Mouse (Mus musculus) liver, embryonic 13.5 days (tissue): ENCODE measurements around the gene Gm45140. TPM values are rescaled to one million over a fixed set of nuclear protein-coding genes. Genes with fewer than 3 reads are reported as not detected.
A peak's percentile ranks its signal among the peaks of the same experiment; 100 is the strongest.

Experiments
- ATAC-seq: fragments of 200-750 bp; cut with Nextera tagmentation; 2 replicates; pipeline ENCODE4 v1.8.0; 2017; ENCODE audit warnings: low read depth, mild to moderate bottlenecking, moderate number of reproducible peaks, moderate library complexity
- DNase-seq: peaks from one replicate; pipeline ENCODE4 v3.0.0; 2022
- H3K27ac ChIP-seq: fragments of 300-500 bp; sonication (generic); 2 replicates; pipeline ENCODE4 v1.5.1; 2015; ENCODE audit warnings: moderate library complexity, mild to moderate bottlenecking, inconsistent platforms
- H3K27me3 ChIP-seq: fragments of 300-500 bp; sonication (generic); 2 replicates; pipeline ENCODE4 v1.6.1; 2015; ENCODE audit warnings: mild to moderate bottlenecking, inconsistent platforms
- H3K36me3 ChIP-seq: fragments of 300-500 bp; sonication (generic); 2 replicates; pipeline ENCODE4 v1.6.1; 2015; ENCODE audit warnings: mild to moderate bottlenecking, inconsistent platforms
- H3K4me1 ChIP-seq: fragments of 300-500 bp; sonication (generic); replicated peaks from 2 replicates; pipeline ENCODE4 v1.6.1; 2015; ENCODE audit warnings: inconsistent platforms
- H3K4me2 ChIP-seq: fragments of 300-500 bp; sonication (generic); 2 replicates; pipeline ENCODE4 v1.6.1; 2015; ENCODE audit warnings: inconsistent platforms, mild to moderate bottlenecking, moderate library complexity
- H3K4me3 ChIP-seq: fragments of 300-500 bp; sonication (generic); replicated peaks from 2 replicates; pipeline ENCODE4 v1.5.1; 2015; ENCODE audit warnings: mild to moderate bottlenecking, inconsistent platforms
- H3K9ac ChIP-seq: fragments of 300-500 bp; sonication (generic); 2 replicates; pipeline ENCODE4 v1.6.1; 2015; ENCODE audit warnings: mild to moderate bottlenecking, inconsistent platforms
- H3K9me3 ChIP-seq: fragments of 300-500 bp; sonication (generic); replicated peaks from 2 replicates; pipeline ENCODE4 v1.6.1; 2016; ENCODE audit warnings: inconsistent platforms
- WGBS: fragments of 180-500 bp; shearing (Covaris S2); methylation state at CpG from one replicate; pipeline ENCODE4 v1.1.7; 2015; ENCODE audit not compliant: insufficient replicate concordance; 5-methylcytosine and 5-hydroxymethylcytosine counted together
- polyA plus RNA-seq: library from polyadenylated mRNA; unstranded; fragments of >200 nt; fragmentation: Nextera tagmentation; extraction: Ambion mirVana; gene quantifications from 2 replicates; pipeline ENCODE4 v1.2.1, GENCODE M21; 2015

Gene Gm45140
- polyA plus RNA-seq, 1 experiment from 2014 or later = 3.5 TPM

DNA sequence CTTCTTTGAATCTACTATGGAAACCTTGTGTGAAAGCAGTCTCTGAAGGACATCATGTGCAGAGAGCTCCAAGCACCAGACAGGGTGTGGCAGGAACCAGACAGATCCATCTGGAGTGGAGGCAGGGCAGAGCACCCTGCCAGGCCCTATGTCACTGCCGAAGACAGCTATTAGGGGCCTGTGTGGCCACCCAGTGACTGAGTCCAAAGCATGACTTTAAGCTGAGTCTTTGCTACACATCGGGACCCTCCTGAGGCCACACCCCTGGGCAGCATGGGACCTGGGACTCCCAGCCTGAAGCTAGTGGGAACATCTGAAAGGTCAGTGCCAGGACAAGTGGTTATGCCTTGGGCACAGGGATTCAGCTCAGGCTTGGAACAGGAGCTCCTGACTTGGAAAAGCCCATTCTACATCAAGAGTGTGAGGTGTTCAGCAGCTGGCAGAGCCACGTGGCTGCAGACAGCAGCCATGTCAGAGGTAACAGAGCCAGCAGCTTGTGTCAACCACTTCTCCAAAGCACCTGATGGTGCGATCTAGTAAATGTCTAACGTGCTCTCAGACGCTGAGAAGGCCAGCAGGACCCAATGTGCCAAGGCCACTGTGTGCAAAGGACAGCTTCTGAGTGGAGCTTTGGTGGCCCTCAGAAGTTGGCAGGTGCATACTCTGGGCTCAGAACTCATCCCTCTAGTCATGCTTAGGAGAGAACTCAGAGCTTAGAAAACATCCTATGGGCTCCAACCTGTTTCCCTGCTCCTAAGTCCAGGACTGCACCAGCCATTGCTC lies 48.3 kb downstream of the Gm45140 start:
- no peak overlapping the region for H3K4me3 ChIP-seq
- WGBS = 61% methylated on average over 6 of the region's 6 CpGs
- no peaks in the 10 kb centered on the region for H3K27me3 ChIP-seq
- no peak overlapping the region for H3K4me2 ChIP-seq
- peak overlapping the region; percentile 33; the same call in 1 of the 2 replicates for H3K9ac ChIP-seq
- DNase-seq = no peak
- peaks cover 36% of the 10 kb centered on the region for H3K36me3 ChIP-seq
- H3K4me1 ChIP-seq = peaks cover 67% of the 10 kb centered on the region
- H3K27ac ChIP-seq = peak overlapping the region; percentile 99
- no peaks in the 10 kb centered on the region for H3K9me3 ChIP-seq
- no peak for ATAC-seq

DNA sequence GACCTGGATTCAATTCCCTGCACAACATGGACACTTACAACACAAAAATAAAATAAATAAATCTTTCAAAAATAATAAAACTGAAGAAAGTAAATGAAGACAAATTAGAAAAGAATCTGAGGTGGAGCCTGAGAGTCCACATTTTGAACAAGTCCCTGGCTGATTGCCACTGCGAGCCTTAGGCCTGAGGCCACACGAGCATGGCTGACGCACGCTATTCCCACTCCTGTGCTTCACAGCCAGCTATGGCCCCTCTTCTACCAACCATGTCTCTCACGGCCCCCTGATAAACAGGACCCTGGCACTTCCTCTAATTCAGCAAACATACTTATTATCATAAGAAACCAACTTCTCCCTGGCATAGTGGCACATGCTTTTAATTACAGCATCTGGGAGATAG lies 49.0 kb downstream of the Gm45140 start:
- Histone ChIP-seq H3K4me2 (no peak overlapping the region), H3K27ac (peak overlapping the region; percentile 99), H3K4me3 (no peak overlapping the region), H3K9me3 (no peaks in the 10 kb centered on the region), H3K36me3 (peaks cover 29% of the 10 kb centered on the region), H3K27me3 (no peaks in the 10 kb centered on the region), H3K4me1 (peaks cover 60% of the 10 kb centered on the region), H3K9ac (no peak overlapping the region; the same call in 1 of the 2 replicates)
- DNase-seq = no peak
- 75% methylated on average over 5 of the region's 5 CpGs for WGBS
- ATAC-seq = no peak

DNA sequence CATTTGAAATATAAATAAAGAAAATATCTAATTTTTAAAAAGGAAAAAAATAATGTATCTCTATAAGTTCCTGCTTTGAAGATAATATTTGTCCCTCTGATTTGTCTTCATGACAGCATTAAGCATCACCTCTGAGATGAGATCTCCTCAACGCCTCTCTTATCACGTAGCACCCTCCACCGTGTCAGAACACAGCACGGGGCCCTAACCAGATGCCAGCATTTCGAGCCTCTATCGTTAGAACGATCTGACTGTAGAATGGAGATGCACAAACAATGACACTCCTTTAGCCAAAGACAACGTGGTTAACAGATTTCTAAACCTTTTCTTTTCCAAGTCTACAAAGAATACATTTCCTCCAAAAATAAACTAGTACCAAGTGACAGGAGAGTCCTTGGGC lies 51.6 kb downstream of the Gm45140 start:
- H3K4me2 ChIP-seq = no peak overlapping the region
- H3K4me3 ChIP-seq = no peak overlapping the region
- H3K4me1 ChIP-seq = peaks cover 43% of the 10 kb centered on the region
- no peaks in the 10 kb centered on the region for H3K9me3 ChIP-seq
- H3K36me3 ChIP-seq = peaks cover 7% of the 10 kb centered on the region
- no peak overlapping the region for H3K27ac ChIP-seq
- no peak for ATAC-seq
- no peak overlapping the region for H3K9ac ChIP-seq
- 33% methylated on average over 8 of the region's 8 CpGs for WGBS
- DNase-seq = no peak
- no peaks in the 10 kb centered on the region for H3K27me3 ChIP-seq

DNA sequence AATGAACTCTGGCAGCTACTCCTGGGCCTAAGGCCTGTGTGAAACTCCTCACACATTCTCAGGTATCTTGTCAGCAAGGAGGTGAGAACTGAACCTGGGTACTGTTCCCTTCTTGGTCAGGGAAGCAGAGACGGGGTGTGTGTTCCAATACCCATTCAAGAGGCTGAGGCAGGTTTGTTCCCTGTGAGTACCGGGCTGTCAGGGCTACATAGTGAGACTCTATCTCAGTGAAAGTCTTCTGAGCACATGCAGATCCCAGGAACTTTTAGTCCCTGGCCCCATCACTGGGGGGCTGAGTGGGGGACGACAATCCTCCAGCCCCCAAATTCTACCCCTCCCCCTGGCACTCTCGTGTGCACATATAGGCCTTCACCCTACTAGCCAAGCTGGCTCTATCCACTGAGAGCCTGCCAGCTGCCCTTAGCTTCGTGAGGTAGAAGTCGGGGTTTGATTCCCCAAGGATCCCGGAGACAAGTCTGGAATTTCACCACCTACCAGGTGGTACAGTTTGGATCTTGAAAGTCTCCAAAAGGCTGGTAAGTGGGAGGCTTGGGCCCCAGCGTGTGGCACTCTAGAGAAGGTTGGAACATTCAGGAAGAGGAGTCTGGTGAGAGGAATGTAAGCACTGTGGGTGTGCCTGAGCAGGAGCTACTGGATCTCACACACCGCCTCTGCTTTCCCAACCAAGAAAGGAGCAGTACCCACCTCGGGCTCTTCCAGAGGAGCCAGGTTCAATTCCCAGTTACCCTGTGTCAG lies 54.9 kb downstream of the Gm45140 start:
- H3K27ac ChIP-seq = peak overlapping the region; percentile 94; the same call in 1 of the 2 replicates

DNA sequence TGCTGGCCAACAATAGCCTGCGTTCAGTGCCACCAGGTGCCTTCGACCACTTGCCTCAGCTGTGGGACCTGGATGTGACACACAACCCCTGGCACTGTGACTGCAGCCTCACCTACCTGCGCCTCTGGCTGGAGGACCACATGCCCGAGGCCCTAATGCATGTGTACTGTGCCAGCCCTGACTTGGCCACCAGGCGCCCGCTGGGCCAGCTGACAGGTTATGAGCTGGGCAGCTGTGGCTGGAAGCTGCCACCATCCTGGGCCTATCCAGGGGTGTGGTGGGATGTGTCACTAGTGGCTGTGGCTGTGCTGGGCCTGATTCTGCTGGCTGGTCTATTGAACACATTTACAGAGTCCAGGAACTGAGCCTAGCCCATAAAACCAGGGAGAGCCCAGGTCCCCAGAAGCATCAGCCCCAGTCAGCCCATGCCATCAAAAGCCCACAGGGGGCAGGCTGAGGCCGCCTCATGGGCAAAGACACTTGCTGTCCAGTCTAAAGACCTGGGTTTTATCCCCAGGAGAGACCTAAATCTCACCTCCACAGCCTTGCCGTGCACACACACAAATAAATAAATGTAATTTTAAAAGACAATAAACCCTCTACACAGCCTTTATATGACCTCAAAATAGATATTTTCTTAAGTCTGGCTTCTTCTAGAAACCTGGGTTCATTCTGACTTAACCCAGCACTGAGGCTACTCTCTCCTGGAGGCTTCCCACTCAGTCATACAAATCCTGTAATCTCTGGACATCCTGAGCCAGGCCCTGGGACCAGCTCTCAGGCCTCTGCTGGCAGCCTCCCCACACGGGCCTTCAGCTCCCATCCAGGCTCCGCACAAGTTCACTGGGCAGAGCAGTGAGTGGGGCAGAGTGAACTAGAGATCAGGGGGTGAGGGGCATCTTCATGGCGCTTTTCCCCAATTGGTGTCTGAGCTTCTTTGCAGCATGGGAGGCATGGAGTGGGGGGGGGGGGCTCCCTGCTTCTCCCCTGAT lies 56.1 kb downstream of the Gm45140 start:
- H3K4me3 ChIP-seq = no peak overlapping the region
- peaks cover 6% of the 10 kb centered on the region for H3K36me3 ChIP-seq
- no peaks in the 10 kb centered on the region for H3K27me3 ChIP-seq
- 0 out of 2 replicates have a peak overlapping the region, but pooled peaks have one; percentile 62 for H3K4me2 ChIP-seq
- no peak for DNase-seq
- H3K27ac ChIP-seq = peak overlapping the region; percentile 94
- ATAC-seq = no peak
- no peaks in the 10 kb centered on the region for H3K9me3 ChIP-seq
- 87% methylated on average over 11 of the region's 11 CpGs for WGBS
- peaks cover 53% of the 10 kb centered on the region for H3K4me1 ChIP-seq
- H3K9ac ChIP-seq = peak overlapping the region; percentile 73

More for the DNA sequence above, 54.9 kb downstream of the Gm45140 start:
- H3K4me3 ChIP-seq = no peak overlapping the region
- ATAC-seq = no peak
- no peak overlapping the region for H3K4me2 ChIP-seq
- peaks cover 6% of the 10 kb centered on the region for H3K36me3 ChIP-seq
- peaks cover 51% of the 10 kb centered on the region for H3K4me1 ChIP-seq
- no peaks in the 10 kb centered on the region for H3K9me3 ChIP-seq
- 0 out of 2 replicates have a peak overlapping the region, but pooled peaks have one; percentile 29 for H3K9ac ChIP-seq
- H3K27me3 ChIP-seq = no peaks in the 10 kb centered on the region
- WGBS = 80% methylated on average over 10 of the region's 10 CpGs
- DNase-seq = no peak

DNA sequence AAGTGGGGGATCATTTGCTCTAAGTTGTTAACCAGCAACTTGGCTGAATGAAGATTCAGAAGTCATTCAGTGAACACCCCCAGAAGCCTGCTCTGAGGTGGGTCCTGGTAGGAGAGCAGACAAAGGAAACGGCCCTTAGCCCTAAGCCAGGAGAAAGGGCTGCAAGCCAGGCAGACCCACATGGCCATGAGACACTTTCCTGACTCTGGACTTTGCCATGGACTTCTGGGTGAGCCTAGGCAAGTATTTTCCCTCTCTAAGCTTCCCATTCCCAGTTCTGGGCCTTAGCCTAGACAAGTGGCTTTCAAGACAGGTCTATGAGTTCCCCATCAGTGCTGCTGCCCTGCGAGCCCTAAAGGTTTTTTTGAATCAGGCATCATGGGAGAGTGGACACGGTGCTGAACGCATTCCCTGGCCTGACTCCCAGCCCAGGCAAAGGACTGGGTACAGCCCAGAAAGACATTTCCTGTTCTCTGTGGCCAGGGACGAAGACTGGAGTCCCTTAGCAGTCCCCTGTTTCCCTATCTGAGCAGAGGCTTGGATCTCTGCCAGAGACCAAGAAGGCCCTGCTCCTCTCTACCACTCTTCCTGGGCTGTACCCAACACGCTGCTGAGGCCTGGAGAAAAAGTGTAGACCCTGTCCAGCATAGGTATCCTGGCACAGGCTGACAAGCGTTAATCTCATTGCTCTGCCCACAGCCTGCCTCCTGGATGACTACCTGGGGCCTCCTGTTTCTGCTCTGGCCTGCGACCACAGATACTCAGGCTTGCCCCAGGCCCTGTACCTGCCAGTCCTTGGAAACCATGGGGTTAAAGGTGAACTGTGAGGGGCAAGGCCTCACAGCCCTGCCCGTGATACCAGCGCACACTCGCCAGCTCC lies 57.1 kb downstream of the Gm45140 start:
- Histone ChIP-seq H3K9me3 (no peaks in the 10 kb centered on the region), H3K27me3 (0 out of 2 replicates have a peak, but pooled peaks cover 2% of the 10 kb centered on the region), H3K27ac (peak overlapping the region; percentile 94), H3K4me2 (peak overlapping the region; percentile 62), H3K9ac (peak overlapping the region; percentile 73), H3K4me1 (peaks cover 48% of the 10 kb centered on the region), H3K36me3 (peaks cover 6% of the 10 kb centered on the region), H3K4me3 (no peak overlapping the region)
- DNase-seq (no peak), ATAC-seq (no peak)
- 55% methylated on average over 11 of the region's 11 CpGs for WGBS

DNA sequence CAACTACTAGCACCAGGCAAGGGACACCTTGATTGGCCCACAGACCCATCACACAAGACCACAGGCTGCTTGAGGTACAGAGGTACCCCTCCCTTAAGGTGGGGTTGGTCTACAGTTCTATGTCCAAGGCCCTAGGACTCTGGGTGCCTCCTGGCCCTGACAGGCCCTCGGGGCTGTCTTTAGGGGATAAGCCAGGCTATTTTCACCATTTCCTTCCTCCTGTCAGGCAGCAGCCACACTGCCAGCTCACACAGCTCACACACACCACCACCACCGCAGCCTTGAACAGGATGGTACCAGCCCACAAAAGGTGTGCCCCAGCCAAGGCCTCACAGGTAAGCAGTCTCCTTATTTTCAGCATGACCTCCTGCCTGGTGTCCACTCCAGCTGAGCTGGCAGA lies 57.8 kb downstream of the Gm45140 start, which contains the start of gene Gp9:
Gene Gp9 (plus strand): TSS at position 231 of the 400 bp plus-strand sequence.
- peaks cover 44% of the 10 kb centered on the region for H3K4me1 ChIP-seq
- H3K4me3 ChIP-seq = peak within 1 kb of the TSS; percentile 50
- peak within 1 kb of the TSS; percentile 73 for H3K9ac ChIP-seq

DNA sequence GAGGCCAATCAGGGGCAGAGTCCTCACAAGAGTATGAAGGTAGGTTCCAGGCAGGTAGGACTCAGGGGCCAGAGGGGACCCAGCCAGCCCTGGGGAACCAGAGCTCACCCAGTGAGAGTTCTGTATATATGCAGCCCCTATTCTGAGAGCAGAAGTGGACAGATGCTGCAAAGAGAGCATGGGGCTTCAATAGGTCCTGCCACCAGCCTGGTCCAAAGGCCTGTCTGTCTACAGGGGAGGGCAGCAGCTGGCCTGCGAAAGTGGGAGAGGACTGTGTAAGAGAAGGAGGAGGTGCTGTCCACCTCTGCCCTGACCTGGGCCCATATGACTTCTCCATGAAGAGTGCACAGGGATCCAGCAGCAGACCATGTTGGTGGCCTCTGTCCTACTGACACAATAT lies 58.9 kb downstream of the Gm45140 start:
- Histone ChIP-seq H3K27ac (peak overlapping the region; percentile 94), H3K4me3 (peak overlapping the region; percentile 50), H3K4me1 (peaks cover 44% of the 10 kb centered on the region), H3K9me3 (no peaks in the 10 kb centered on the region), H3K36me3 (peaks cover 6% of the 10 kb centered on the region), H3K4me2 (peak overlapping the region; percentile 62), H3K9ac (peak overlapping the region; percentile 73), H3K27me3 (0 out of 2 replicates have a peak, but pooled peaks cover 2% of the 10 kb centered on the region)
- no peak for ATAC-seq
- no peak for DNase-seq
- 64% methylated on average over 1 of the region's 1 CpGs for WGBS

More for the DNA sequence above, 57.8 kb downstream of the Gm45140 start, which contains the start of gene Gp9:
- Histone ChIP-seq H3K27me3 (0 out of 2 replicates have a peak, but pooled peaks cover 2% of the 10 kb centered on the region), H3K27ac (peak within 1 kb of the TSS; percentile 94), H3K9me3 (no peaks in the 10 kb centered on the region), H3K4me2 (peak within 1 kb of the TSS; percentile 62), H3K36me3 (peaks cover 6% of the 10 kb centered on the region)
- DNase-seq (no peak), ATAC-seq (no peak)
- 28% methylated on average over 2 of the region's 2 CpGs for WGBS

DNA sequence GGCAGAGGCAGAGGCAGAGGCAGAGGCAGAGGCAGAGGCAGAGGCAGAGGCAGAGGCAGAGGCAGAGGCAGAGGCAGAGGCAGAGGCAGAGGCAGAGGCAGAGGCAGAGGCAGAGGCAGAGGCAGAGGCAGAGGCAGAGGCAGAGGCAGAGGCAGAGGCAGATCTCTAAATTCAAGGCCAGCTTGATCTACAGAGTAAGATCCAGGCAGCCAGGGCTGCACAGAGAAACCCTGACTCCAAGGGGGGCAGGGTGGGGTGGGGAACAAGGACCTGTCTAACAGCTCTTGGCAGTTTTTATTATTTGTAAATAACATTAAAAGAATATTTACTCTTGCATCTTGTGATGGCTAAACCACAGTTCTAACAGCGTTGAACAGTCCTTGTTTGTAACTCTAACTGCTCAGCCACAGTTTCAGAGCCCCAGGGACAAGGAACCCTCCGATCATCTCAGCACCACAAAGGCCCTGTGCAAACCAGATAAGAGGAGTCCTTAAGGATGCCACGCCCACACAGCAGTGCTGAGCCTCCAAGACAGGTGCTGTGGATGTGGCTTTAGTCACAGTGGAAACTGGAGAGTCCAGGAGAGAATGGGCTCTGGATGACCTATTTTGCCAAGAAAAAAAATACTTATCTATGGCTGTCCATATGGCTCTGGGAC lies 59.9 kb downstream of the Gm45140 start:
- Histone ChIP-seq H3K4me1 (peaks cover 44% of the 10 kb centered on the region), H3K9me3 (no peaks in the 10 kb centered on the region), H3K4me2 (peak overlapping the region; percentile 62), H3K4me3 (peak overlapping the region; percentile 50), H3K27me3 (0 out of 2 replicates have a peak, but pooled peaks cover 2% of the 10 kb centered on the region), H3K27ac (peak overlapping the region; percentile 94), H3K36me3 (peaks cover 6% of the 10 kb centered on the region), H3K9ac (peak overlapping the region; percentile 73)
- ATAC-seq = peak; percentile 98
- peak; percentile 87 for DNase-seq
- 11% methylated on average over 3 of the region's 3 CpGs for WGBS
